Mouse (Mus musculus) ES-E14 (cell line): ENCODE measurements around the gene Kl.

Experiments used
- CHD2 ChIP-seq: IDR thresholded peaks from 2 replicates; pipeline ENCODE4 v1.6.1; 2014; ENCODE audit warnings: mild to moderate bottlenecking, low read depth, low read length, inconsistent platforms
- HCFC1 ChIP-seq: IDR thresholded peaks from 2 replicates; pipeline ENCODE4 v1.6.1; 2012; ENCODE audit warnings: low read length, inconsistent platforms, borderline replicate concordance; ENCODE audit not compliant: insufficient read depth

- TF ChIP-seq CHD2 (no peak), HCFC1 (no peak)
Measured at GRCm38 (mm10) chr5:151024483-151024882, 72.1 kb downstream of the Kl start.
